Mouse (Mus musculus): ENCODE measurements around the gene Ssr1.
A peak's percentile ranks its signal among the peaks of the same experiment; 100 is the strongest.

Ssr1 gene

GRCm38 (mm10) chr13:37980346-37980745 is 13.7 kb downstream of the Ssr1 start:
- no peak for DNase-seq (ENCODE audit: low spot score)

- DNase-seq (ENCODE audit: low spot score), result no peak
Measured at GRCm38 (mm10) chr13:37979506-37979905, 14.5 kb downstream of the Ssr1 start.

GRCm38 (mm10) chr13:37974731-37975130 is 19.3 kb downstream of the Ssr1 start:
- no peak for DNase-seq (ENCODE audit: low spot score)

- no peak for DNase-seq (ENCODE audit: low spot score)
Measured at GRCm38 (mm10) chr13:37974036-37974435, 20.0 kb downstream of the Ssr1 start.

DNA sequence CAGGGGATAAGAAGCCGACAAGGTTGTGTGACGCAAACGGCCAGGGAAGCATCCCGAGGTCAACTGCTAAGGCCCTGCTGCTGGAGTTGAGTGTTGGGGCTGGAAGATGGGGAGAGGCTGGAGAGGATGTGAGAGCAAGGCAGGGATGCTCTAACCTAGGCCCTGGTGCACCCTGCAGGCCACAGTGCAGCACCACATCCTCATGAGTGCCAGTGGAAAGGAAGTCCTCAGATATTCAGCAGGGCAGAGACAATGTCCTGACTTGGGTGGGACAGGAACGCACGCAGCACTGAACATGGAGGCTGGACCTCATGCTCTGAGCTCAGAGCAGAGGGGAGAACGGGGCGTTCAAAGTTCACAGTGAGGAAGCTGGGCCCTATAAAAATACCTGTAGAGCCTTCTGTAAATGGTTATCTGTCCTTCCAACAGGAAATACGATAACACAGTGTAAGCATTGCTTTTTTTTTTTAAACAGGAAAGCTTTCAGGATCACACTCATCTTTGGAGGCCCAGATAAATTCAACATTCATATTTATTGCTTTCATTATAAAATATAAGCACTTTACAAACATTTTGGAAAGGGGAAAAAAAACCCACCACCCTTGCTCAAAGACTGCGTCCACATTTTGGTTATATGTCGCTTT is 23.0 kb downstream of the Ssr1 start:
- no peak for DNase-seq (ENCODE audit: low spot score)

- DNase-seq (ENCODE audit: low spot score), result no peak
Measured at GRCm38 (mm10) chr13:37969988-37970387, 24.0 kb downstream of the Ssr1 start.

GRCm38 (mm10) chr13:37969337-37969736 is 24.7 kb downstream of the Ssr1 start:
- peak; percentile 89 for DNase-seq (ENCODE audit: low spot score)

- DNase-seq (ENCODE audit: low spot score), result peak; percentile 32
Measured at GRCm38 (mm10) chr13:37967565-37967964, 26.5 kb downstream of the Ssr1 start.

DNA sequence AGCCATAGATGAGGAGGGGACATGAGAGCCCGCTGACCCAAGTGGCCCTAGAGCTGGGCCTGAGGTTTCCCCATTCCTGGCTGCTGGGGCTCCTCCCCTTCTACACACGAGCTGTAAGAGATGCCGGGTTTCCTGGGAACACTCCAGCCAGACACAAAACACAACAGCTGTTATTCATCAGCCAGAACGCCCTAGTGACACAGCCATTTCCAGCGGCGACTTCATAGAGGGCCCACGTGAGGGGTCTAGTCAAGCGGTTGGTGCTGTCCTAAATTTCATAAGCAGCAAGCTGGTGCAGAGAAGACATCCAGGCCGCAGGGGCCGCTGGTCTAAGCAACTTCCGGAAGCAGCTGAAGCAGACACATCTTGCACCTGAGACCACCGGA is 27.0 kb downstream of the Ssr1 start:
- peak; percentile 70 for DNase-seq (ENCODE audit: low spot score)

GRCm38 (mm10) chr13:37966256-37967051 is 27.6 kb downstream of the Ssr1 start:
- peak; percentile 23 for DNase-seq (ENCODE audit: low spot score)

DNA sequence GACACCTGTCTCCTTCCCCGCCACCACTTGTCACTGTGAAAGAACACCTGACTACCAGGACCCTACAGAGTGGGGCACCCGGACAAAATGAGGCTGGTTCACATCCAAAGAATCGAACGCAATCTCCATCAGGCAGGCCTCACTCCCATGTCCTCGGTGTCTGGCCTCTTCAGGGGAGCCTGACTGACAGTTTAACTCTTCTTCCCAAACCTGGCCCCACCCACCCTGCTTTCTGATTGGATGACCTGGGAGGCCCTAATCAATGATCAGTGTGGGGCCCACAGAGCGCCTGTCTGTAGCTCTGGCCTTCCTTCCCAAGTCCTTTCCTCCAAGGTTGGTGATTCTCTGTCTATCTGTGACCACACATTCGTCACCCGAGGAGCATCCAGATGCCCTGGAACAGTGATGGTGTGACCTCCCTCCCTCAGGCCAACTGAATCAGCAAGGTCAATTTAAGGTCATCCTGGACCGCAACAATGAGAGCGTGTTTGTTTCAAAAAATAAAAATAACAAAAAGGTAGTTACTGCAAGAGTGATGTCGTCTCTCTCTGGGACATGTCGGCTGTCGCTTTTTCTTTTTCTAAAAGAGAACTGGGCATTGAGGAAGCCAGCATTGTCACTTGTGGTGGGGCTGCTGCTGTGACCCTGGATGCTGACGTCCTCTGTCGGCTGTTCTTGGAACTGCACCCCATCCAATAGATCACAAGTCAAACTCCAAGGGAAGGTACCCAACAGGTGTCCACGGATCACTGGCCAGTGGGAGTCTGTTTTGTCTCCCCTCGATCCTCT is 28.7 kb downstream of the Ssr1 start:
- peak; percentile 73 for DNase-seq (ENCODE audit: low spot score)

DNA sequence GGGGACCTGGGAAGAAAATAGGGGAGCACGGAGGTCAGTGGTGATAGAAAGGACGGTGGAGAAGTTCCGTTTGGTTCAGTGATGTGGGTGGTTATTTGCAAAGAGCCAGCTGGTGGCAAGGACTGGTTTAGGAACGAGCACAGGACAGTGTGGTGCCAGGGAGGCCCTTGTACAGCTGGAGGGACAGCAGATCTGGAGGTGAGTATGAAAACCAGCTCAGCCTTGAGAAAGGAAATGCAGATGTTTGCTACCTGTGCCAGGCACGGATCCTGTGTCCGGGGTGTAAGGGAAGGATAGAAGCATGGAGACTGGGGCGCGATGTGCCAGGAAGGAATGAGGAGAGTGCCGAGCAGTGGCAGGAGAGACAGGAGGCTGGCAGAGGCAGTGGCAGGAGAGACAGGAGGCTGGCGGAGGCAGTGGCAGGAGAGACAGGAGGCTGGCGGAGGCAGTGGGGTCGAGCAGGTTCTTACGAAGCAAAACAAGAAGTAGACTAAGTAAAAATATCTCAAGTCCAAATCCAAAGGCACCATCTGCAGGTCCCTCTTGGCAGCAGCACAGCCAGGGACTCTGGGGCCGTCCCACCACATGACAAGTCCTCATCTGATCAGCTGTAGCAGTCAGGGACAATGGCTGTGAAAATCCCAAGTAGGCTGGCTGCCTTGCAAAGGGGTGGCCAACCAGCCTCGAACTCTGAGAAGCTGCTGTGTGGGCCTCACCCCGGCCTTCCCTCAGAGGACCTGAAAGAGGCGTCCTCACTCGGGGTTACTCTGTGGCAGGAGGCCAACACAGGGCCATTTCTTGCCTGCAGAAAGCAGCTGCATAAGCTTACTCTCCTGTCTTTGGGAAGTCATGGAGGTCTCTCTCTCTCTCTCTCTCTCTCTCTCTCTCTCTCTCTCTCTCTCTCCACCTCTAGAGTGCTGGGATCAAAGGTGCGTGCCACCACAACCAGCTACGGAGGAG is 29.6 kb downstream of the Ssr1 start:
- no peak for DNase-seq (ENCODE audit: low spot score)

- peak; percentile 96 for DNase-seq (ENCODE audit: low spot score)
Measured at GRCm38 (mm10) chr13:37963354-37964007, 30.5 kb downstream of the Ssr1 start.

GRCm38 (mm10) chr13:37962541-37962940 is 31.5 kb downstream of the Ssr1 start:
- DNase-seq (ENCODE audit: low spot score), result no peak

DNA sequence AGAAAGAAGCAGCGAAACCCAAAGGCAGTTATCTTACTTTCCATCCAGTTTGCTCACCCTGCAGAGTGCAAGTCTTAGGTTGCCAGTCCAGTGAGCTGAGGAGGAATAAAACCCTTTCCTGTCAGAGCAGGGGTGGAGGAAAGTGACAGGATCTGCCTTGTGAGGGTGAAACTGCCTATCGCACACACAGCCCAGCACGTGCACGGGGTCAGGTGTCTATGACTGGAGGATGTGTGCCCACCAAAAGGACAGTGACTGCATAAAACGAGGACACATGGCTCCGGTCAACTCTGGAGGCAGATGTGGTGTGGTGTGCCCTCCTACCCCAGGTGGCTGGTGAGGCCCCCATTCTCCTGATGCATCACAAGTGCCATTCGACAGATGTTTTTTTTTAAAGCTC is 34.1 kb downstream of the Ssr1 start:
- no peak for DNase-seq (ENCODE audit: low spot score)

GRCm38 (mm10) chr13:37959239-37959907 is 34.6 kb downstream of the Ssr1 start:
- DNase-seq (ENCODE audit: low spot score), result no peak

DNA sequence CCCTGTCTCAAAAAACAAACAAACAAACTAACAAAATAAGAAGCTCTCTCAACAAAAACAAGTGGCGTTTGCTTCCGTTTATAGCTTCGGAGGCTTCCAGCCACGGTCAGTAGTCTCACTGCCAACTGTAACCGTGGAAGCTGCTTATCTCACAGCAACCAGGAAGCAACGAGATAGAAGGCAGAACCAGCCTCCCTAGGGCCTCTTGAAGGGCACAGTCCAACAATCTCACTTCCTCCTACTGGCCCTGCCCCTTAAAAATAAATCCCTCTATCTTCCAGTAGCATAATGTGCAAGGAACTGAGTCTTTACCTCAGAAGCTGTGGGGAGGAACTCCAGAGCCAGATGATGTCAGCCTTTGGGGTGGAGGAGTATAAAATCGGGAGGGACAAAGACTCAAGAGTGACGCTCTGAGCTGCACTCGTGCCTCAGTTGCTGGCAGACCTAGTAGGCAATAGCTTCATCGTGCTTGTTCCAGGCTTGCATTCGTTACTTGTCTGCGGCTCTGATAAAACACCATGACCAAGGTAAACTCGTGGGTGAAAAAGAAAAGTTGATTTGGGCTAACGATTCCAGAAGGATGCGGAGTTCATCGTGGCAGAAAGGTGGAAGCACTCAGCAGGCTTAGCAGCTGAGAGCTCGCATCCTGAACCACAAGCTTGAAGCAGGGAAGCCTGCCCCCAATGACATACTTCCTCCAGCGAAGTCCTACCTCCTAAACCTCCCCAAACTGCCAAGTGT is 35.3 kb downstream of the Ssr1 start:
- no peak for DNase-seq (ENCODE audit: low spot score)

DNA sequence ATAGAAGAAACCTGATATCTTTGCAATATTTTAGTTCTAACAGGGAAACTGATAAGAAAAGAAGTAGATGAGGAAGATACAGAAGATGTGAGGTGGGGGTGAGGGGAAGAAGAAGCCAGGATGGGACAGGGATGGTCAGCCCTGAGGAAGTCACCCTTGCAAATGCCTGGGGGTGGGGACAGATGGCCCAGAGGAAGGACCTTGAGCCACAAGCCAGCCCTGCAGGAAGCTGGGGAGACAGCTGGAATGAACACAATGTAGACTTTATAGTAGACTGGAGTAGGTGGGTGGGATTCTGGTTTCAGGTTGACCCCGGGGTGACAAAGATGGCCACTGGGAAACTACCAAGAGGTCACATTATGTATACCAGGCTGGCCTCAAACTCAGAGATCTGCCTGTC is 39.7 kb downstream of the Ssr1 start:
- no peak for DNase-seq (ENCODE audit: low spot score)

- DNase-seq (ENCODE audit: low spot score), result no peak
Measured at GRCm38 (mm10) chr13:37952981-37953380, 41.0 kb downstream of the Ssr1 start.

- peak; percentile 86 for DNase-seq (ENCODE audit: low spot score)
Measured at GRCm38 (mm10) chr13:37946734-37947133, 47.3 kb downstream of the Ssr1 start.

All from embryo, embryonic 10.5 days (tissue).